Mouse (Mus musculus): ENCODE results near the gene Trpc2. TPM values are rescaled to one million over a fixed set of nuclear protein-coding genes. Genes with fewer than 3 reads are reported as not detected.

Gene Trpc2
- polyA plus RNA-seq, 1 experiment from 2014 or later = not detected

DNA sequence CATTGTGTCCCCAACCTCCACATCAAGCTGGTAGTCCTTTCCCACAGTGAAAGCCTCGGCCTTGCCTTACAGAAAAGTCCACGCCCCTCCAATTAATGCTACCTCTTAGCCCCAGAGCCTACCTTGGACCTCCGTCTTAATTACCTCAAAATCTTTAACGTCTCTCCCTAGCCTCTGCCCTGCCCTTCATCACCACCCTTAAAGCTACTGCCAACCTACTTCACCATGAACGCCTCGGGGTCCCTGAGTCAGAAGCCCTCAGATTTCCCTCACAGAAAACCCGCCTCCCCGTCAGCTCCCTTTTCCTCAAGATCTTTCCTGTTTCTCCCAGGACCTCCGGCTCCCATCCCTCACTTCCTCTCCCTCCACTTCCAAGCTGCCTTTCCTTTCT is 18.3 kb upstream of the Trpc2 start:
- WGBS = under 1% methylated on average over 9 of the region's 9 CpGs
- H3K27ac ChIP-seq (ENCODE audit: low read depth, low read length) = no peak overlapping the region

DNA sequence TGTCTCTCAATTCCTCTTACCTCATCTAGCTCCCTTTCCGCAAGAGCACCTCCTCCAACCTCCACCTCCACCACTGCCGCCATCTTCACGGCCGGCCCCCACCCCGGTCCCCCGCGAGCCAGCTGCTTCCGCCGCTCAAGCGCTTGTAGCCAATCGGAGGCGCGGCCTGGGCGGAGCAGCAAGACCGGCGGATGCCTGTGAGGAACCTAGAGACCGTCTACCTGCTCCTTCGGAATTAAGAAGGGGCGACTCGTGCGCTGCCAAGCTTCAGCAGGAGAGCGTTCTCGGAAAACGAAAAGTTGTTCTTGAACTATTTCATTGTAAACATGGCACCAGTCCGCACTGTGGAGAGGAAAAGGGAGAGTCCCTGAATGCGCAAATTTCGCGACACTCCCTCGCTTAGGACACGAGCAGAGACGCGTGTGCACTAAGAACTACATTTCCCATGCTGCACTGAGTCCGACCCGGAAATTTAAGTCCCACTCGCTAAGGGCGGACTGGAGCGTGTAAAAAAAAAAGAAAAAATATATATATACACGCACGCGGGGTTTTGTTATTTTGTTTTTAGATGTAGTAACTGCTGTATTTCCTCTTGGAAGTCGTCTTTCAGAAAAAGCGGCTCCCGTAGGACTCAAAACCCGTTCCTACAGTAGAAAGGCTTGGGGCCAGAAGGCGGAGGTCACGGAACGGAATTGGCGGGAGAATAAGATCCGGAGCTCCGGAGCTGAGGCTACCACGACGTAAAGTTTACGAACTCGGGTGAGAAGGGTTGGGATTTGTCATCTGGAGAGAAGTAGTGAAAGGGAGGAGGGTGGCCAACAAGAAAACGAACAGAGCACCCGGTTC is 17.6 kb upstream of the Trpc2 start, which contains the start of the genes Rnf121, Xndc1 and Xntrpc:
Gene Rnf121 (minus strand): TSS at position 424 of the 846 bp plus-strand sequence.
Gene Xndc1 (plus strand): TSS at position 466 of the 846 bp plus-strand sequence.
Gene Xntrpc (plus strand): TSS at position 668 of the 846 bp plus-strand sequence.
- Histone ChIP-seq H3K4me2 (ENCODE audit: low read depth) (peak within 1 kb of the TSS; percentile 65), H3K9me3 (ENCODE audit: control insufficient read depth, low read length) (no peaks in the 10 kb centered on the region), H3K27ac (ENCODE audit: low read depth, low read length) (0 out of 2 replicates have a peak within 1 kb of the TSS, but pooled peaks have one; percentile 23), H3K9ac (ENCODE audit: low read length) (peak within 1 kb of the TSS; percentile 69), H3K4me3 (ENCODE audit: low read depth, low read length) (peak within 1 kb of the TSS; percentile 74), H3K36me3 (ENCODE audit: control insufficient read depth, insufficient read depth, low read length) (no peaks in the 10 kb centered on the region), H3K27me3 (ENCODE audit: control insufficient read depth, insufficient read depth, low read length) (no peaks in the 10 kb centered on the region), H3K4me1 (ENCODE audit: control insufficient read depth, insufficient read depth, low read length) (peaks cover 6% of the 10 kb centered on the region)
- WGBS = 0% methylated on average over 56 of the region's 56 CpGs
- DNase-seq (ENCODE audit: low spot score) (peak; percentile 94), ATAC-seq (ENCODE audit: insufficient read depth, low FRiP score, low TSS enrichment) (peak; percentile 99)

More for the DNA sequence above, 18.3 kb upstream of the Trpc2 start:
- Histone ChIP-seq H3K4me1 (ENCODE audit: control insufficient read depth, insufficient read depth, low read length) (peaks cover 6% of the 10 kb centered on the region), H3K9ac (ENCODE audit: low read length) (peak overlapping the region; percentile 69), H3K4me2 (ENCODE audit: low read depth) (peak overlapping the region; percentile 65), H3K9me3 (ENCODE audit: control insufficient read depth, low read length) (no peaks in the 10 kb centered on the region), H3K4me3 (ENCODE audit: low read depth, low read length) (peak overlapping the region; percentile 74), H3K36me3 (ENCODE audit: control insufficient read depth, insufficient read depth, low read length) (no peaks in the 10 kb centered on the region), H3K27me3 (ENCODE audit: control insufficient read depth, insufficient read depth, low read length) (no peaks in the 10 kb centered on the region)
- ATAC-seq (ENCODE audit: insufficient read depth, low FRiP score, low TSS enrichment) (peak; percentile 43), DNase-seq (ENCODE audit: low spot score) (no peak)

DNA sequence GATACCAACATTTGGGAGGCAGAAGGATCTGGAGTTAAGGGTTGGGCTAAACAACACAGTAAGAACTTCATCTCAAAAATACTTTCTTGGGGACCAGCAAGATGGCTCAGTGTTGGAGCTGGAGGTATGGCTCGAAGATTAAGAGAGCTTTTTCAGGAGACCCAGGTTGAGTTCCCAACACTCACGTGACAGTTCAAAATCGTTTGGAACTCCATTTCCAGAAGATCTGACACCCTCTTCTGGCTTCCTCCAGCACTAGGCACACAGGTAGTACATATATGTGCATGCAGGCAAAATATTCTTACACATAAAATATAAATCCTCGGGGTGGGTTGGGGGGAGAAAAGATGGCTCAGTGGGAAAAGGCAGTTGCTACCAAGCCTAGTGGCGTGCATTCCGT is 16.6 kb upstream of the Trpc2 start:
- H3K27ac ChIP-seq (ENCODE audit: low read depth, low read length) = no peak overlapping the region
- H3K4me2 ChIP-seq (ENCODE audit: low read depth) = peak overlapping the region; percentile 65
- no peaks in the 10 kb centered on the region for H3K9me3 ChIP-seq (ENCODE audit: control insufficient read depth, low read length)
- no peaks in the 10 kb centered on the region for H3K36me3 ChIP-seq (ENCODE audit: control insufficient read depth, insufficient read depth, low read length)
- no peaks in the 10 kb centered on the region for H3K27me3 ChIP-seq (ENCODE audit: control insufficient read depth, insufficient read depth, low read length)
- no peak for ATAC-seq (ENCODE audit: insufficient read depth, low FRiP score, low TSS enrichment)
- H3K4me1 ChIP-seq (ENCODE audit: control insufficient read depth, insufficient read depth, low read length) = peaks cover 6% of the 10 kb centered on the region
- H3K9ac ChIP-seq (ENCODE audit: low read length) = peak overlapping the region; percentile 69
- DNase-seq (ENCODE audit: low spot score) = no peak
- 83% methylated on average over 6 of the region's 6 CpGs for WGBS
- peak overlapping the region; percentile 74 for H3K4me3 ChIP-seq (ENCODE audit: low read depth, low read length)

DNA sequence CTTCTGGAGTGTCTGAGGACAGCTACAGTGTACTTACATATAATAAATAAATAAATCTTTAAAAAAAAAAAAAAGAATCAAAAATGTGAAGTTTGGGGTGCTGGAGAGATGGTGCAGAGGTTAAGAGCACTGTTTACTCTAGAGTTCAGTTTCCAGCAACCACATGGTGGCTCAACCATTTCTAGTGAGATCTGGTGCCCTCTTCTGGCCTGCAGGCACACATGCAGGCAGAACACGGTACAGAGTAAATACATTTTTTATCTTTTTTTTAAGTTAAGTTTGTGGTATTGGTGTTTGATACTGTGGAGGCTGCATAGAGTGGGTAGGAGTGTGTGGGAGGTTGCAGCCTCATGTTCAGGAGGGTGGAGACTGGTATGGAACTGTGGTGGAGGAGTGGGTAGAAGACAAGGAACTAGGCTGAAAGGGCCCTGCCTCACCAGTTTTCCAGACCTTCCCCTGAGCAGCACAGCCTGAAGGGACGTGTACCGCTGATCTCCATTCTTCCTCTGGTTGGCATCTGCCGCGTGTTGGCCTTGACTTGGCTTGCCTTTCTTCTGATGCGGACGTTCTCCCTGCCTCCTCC is 6.1 kb upstream of the Trpc2 start:
- Histone ChIP-seq H3K4me1 (ENCODE audit: control insufficient read depth, insufficient read depth, low read length) (no peaks in the 10 kb centered on the region), H3K4me2 (ENCODE audit: low read depth) (no peak overlapping the region), H3K4me3 (ENCODE audit: low read depth, low read length) (no peak overlapping the region), H3K9me3 (ENCODE audit: control insufficient read depth, low read length) (no peaks in the 10 kb centered on the region), H3K9ac (ENCODE audit: low read length) (no peak overlapping the region), H3K27ac (ENCODE audit: low read depth, low read length) (no peak overlapping the region), H3K36me3 (ENCODE audit: control insufficient read depth, insufficient read depth, low read length) (peaks cover 15% of the 10 kb centered on the region), H3K27me3 (ENCODE audit: control insufficient read depth, insufficient read depth, low read length) (no peaks in the 10 kb centered on the region)
- no peak for DNase-seq (ENCODE audit: low spot score)
- WGBS = 89% methylated on average over 7 of the region's 7 CpGs
- ATAC-seq (ENCODE audit: insufficient read depth, low FRiP score, low TSS enrichment) = no peak

DNA sequence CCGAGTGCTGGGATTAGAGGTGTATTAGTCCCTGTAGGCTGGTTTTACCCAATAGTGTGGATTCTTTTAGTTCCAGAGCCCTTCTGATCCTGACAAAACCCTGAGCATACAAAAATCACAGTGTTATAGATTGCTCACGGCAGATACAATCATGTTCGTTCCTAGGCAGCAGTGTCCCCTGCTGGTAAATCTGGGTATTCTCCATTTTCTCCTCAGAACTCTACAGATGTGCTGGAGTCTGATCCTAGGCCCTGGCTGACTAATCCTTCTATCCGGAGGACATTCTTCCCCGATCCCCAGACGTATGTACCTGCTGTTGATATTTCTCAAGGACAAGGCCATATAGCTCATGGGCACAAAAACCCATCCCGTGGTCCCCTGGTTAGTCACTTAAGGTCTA is 4.4 kb upstream of the Trpc2 start:
- no peak for ATAC-seq (ENCODE audit: insufficient read depth, low FRiP score, low TSS enrichment)
- peaks cover 13% of the 10 kb centered on the region for H3K36me3 ChIP-seq (ENCODE audit: control insufficient read depth, insufficient read depth, low read length)
- WGBS = 86% methylated on average over 7 of the region's 7 CpGs

DNA sequence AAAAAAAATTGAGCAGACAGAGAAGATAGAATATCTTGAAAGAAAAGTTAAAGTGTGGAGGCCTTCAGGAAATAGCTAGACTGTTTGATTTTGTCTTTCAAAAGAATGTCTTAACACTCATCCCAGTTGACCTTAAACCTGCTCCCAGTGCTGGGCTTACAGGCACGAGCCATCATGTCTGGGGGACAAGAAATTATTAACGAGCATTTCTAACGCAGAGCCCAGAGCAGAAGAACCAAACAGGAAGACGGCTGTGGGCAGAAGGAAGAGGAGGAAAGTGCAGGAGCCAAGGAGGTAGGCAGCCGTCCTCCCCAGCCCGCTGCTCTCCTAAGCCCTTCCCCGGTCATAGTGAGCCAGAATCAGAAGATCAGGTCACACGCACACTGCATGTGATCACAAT is 2.6 kb upstream of the Trpc2 start:
- ATAC-seq (ENCODE audit: insufficient read depth, low FRiP score, low TSS enrichment) (no peak), DNase-seq (ENCODE audit: low spot score) (no peak)
- H3K9me3 ChIP-seq (ENCODE audit: control insufficient read depth, low read length) = no peaks in the 10 kb centered on the region
- H3K27me3 ChIP-seq (ENCODE audit: control insufficient read depth, insufficient read depth, low read length) = no peaks in the 10 kb centered on the region
- H3K9ac ChIP-seq (ENCODE audit: low read length) = no peak overlapping the region
- H3K4me2 ChIP-seq (ENCODE audit: low read depth) = no peak overlapping the region
- no peaks in the 10 kb centered on the region for H3K4me1 ChIP-seq (ENCODE audit: control insufficient read depth, insufficient read depth, low read length)
- WGBS = 90% methylated on average over 8 of the region's 8 CpGs
- H3K27ac ChIP-seq (ENCODE audit: low read depth, low read length) = no peak overlapping the region
- H3K36me3 ChIP-seq (ENCODE audit: control insufficient read depth, insufficient read depth, low read length) = peaks cover 11% of the 10 kb centered on the region
- H3K4me3 ChIP-seq (ENCODE audit: low read depth, low read length) = no peak overlapping the region

More for the DNA sequence above, 4.4 kb upstream of the Trpc2 start:
- Histone ChIP-seq H3K4me1 (ENCODE audit: control insufficient read depth, insufficient read depth, low read length) (no peaks in the 10 kb centered on the region), H3K27me3 (ENCODE audit: control insufficient read depth, insufficient read depth, low read length) (no peaks in the 10 kb centered on the region), H3K9me3 (ENCODE audit: control insufficient read depth, low read length) (no peaks in the 10 kb centered on the region), H3K27ac (ENCODE audit: low read depth, low read length) (no peak overlapping the region), H3K4me2 (ENCODE audit: low read depth) (no peak overlapping the region), H3K9ac (ENCODE audit: low read length) (no peak overlapping the region), H3K4me3 (ENCODE audit: low read depth, low read length) (no peak overlapping the region)
- no peak for DNase-seq (ENCODE audit: low spot score)

DNA sequence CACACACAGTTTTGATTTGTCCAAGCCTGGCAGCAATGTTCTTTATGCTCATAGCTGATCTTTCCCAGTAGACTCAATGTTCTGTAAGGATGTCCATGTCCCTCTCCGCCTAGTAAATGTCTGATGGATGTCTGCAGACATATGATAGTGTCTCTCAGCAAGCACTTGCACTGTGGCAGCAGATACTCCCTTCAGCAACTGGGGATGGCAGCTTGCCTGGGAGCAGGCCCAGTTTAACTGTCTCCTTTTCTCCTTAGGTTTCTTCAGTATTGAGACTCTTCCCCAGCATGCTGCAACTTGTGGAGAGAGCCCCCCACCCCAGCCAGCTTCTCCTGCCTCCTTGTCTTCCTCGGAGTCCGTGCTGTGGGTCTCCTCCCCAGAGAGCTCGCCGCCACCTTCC is 1.1 kb upstream of the Trpc2 start:
- no peak overlapping the region for H3K4me3 ChIP-seq (ENCODE audit: low read depth, low read length)
- no peak for DNase-seq (ENCODE audit: low spot score)
- H3K9me3 ChIP-seq (ENCODE audit: control insufficient read depth, low read length) = no peaks in the 10 kb centered on the region
- H3K36me3 ChIP-seq (ENCODE audit: control insufficient read depth, insufficient read depth, low read length) = peaks cover 7% of the 10 kb centered on the region; the same call in 1 of the 2 replicates
- no peak for ATAC-seq (ENCODE audit: insufficient read depth, low FRiP score, low TSS enrichment)
- no peak overlapping the region for H3K9ac ChIP-seq (ENCODE audit: low read length)
- 100% methylated on average over 5 of the region's 5 CpGs for WGBS
- H3K27ac ChIP-seq (ENCODE audit: low read depth, low read length) = no peak overlapping the region
- no peaks in the 10 kb centered on the region for H3K27me3 ChIP-seq (ENCODE audit: control insufficient read depth, insufficient read depth, low read length)
- H3K4me2 ChIP-seq (ENCODE audit: low read depth) = no peak overlapping the region
- H3K4me1 ChIP-seq (ENCODE audit: control insufficient read depth, insufficient read depth, low read length) = no peaks in the 10 kb centered on the region

DNA sequence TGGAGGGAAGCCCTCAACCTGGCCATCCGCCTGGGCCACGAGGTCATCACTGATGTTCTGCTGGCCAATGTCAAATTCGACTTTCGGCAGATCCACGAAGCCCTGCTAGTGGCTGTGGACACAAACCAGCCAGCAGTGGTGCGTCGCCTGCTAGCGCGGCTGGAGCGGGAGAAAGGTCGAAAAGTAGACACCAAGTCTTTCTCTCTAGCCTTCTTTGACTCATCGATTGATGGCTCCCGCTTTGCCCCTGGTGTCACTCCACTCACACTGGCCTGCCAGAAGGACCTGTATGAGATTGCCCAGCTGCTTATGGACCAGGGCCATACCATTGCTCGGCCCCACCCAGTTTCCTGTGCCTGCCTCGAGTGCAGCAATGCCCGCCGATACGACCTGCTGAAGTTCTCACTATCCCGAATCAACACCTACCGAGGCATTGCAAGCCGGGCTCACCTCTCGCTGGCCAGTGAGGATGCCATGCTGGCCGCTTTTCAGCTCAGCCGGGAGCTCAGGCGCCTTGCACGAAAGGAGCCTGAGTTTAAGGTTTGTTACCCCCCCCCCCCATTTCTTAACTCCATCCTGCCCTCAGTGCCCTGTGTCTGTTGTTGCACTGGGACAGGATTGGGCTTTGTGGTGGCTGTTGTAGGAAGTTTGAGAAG is 1.3 kb downstream of the Trpc2 start:
- ATAC-seq (ENCODE audit: insufficient read depth, low FRiP score, low TSS enrichment) (no peak), DNase-seq (ENCODE audit: low spot score) (no peak)
- Histone ChIP-seq H3K4me3 (ENCODE audit: low read depth, low read length) (no peak overlapping the region), H3K27me3 (ENCODE audit: control insufficient read depth, insufficient read depth, low read length) (no peaks in the 10 kb centered on the region), H3K4me2 (ENCODE audit: low read depth) (no peak overlapping the region), H3K27ac (ENCODE audit: low read depth, low read length) (no peak overlapping the region), H3K36me3 (ENCODE audit: control insufficient read depth, insufficient read depth, low read length) (peaks cover 7% of the 10 kb centered on the region; the same call in 1 of the 2 replicates), H3K4me1 (ENCODE audit: control insufficient read depth, insufficient read depth, low read length) (no peaks in the 10 kb centered on the region), H3K9me3 (ENCODE audit: control insufficient read depth, low read length) (no peaks in the 10 kb centered on the region), H3K9ac (ENCODE audit: low read length) (no peak overlapping the region)
- 90% methylated on average over 26 of the region's 26 CpGs for WGBS
